Mouse (Mus musculus) heart, embryonic 15.5 days (tissue): ENCODE results near the gene Fer. TPM values are rescaled to one million over a fixed set of nuclear protein-coding genes. Genes with fewer than 3 reads are reported as not detected.

Source experiments
- ATAC-seq: fragments of 200-750 bp; cut with Nextera tagmentation; replicated peaks from 2 replicates; pipeline ENCODE4 v1.8.0; 2017; ENCODE audit warnings: low read depth, moderate TSS enrichment; ENCODE audit not compliant: insufficient number of reproducible peaks, insufficient read depth, low FRiP score
- H3K27ac ChIP-seq: fragments of 300-500 bp; sonication (generic); 2 replicates; pipeline ENCODE4 v1.5.1; 2015; ENCODE audit warnings: mild to moderate bottlenecking, inconsistent platforms
- H3K27me3 ChIP-seq: fragments of 300-500 bp; sonication (generic); 2 replicates; pipeline ENCODE4 v1.6.1; 2015; ENCODE audit warnings: inconsistent platforms
- H3K36me3 ChIP-seq: fragments of 300-500 bp; sonication (generic); 2 replicates; pipeline ENCODE4 v1.6.1; 2015; ENCODE audit warnings: mild to moderate bottlenecking, inconsistent platforms
- H3K4me1 ChIP-seq: fragments of 300-500 bp; sonication (generic); replicated peaks from 2 replicates; pipeline ENCODE4 v1.6.1; 2015; ENCODE audit warnings: inconsistent platforms
- H3K4me2 ChIP-seq: fragments of 300-500 bp; sonication (generic); 2 replicates; pipeline ENCODE4 v1.6.1; 2015; ENCODE audit warnings: inconsistent platforms, mild to moderate bottlenecking, moderate library complexity
- H3K4me3 ChIP-seq: fragments of 300-500 bp; sonication (generic); 2 replicates; pipeline ENCODE4 v1.5.1; 2015; ENCODE audit warnings: mild to moderate bottlenecking, inconsistent platforms
- H3K9ac ChIP-seq: fragments of 300-500 bp; sonication (generic); 2 replicates; pipeline ENCODE4 v1.6.1; 2015; ENCODE audit warnings: mild to moderate bottlenecking, inconsistent platforms
- H3K9me3 ChIP-seq: fragments of 300-500 bp; sonication (generic); replicated peaks from 2 replicates; pipeline ENCODE4 v1.6.1; 2016; ENCODE audit warnings: inconsistent platforms
- WGBS: fragments of 180-500 bp; shearing (Covaris S2); methylation state at CpG from one replicate; pipeline ENCODE4 v1.1.7; 2015; ENCODE audit warnings: mixed read lengths; 5-methylcytosine and 5-hydroxymethylcytosine counted together
- polyA plus RNA-seq: library from polyadenylated mRNA; unstranded; fragments of >200 nt; fragmentation: Nextera tagmentation; extraction: Ambion mirVana; gene quantifications from 2 replicates; pipeline ENCODE4 v1.2.1, GENCODE M21; 2015

The Fer gene
- polyA plus RNA-seq, 1 experiment from 2014 or later, result 20.5 TPM

DNA sequence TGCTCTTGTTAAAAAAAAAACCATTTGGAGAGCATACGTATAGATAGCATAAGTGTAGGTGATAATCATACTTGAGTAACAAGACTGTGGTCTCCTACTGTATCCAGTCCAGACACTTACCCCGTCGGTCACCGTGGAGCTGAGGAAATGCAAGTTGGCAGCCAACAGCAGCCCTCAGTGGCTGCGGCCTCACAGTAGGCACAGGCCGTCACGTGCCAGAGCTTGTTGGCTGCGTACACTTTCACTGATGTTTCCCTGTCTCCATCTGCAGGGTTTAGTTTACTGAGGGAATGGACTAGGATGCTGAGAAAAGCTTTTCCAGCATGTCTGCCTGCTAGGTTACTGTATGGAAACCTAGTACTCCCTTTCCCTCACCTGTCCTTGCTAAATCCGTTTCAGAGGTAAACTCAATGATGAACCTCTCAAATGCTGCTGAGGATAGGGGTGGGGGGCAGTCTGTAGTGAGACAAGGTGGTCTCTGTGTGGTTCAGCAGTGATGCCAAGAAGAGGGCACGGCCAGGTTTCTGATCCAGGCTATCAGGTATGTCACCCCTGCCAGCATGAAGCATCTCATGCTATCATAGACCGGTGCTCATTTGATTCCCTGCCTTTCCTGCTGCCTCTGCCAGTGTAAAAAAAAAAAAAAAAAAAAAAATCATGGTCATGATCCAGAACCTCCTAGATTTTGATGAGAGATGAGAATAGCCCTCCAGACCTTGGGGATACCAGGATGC, 224.2 kb downstream of the Fer start:
- H3K9ac ChIP-seq, result no peak overlapping the region
- H3K36me3 ChIP-seq, result no peaks in the 10 kb centered on the region
- H3K9me3 ChIP-seq, result no peaks in the 10 kb centered on the region
- WGBS, result 76% methylated on average over 11 of the region's 11 CpGs
- no peak overlapping the region for H3K4me3 ChIP-seq
- H3K4me2 ChIP-seq, result no peak overlapping the region
- no peaks in the 10 kb centered on the region for H3K4me1 ChIP-seq
- no peak for ATAC-seq
- H3K27ac ChIP-seq, result no peak overlapping the region
- H3K27me3 ChIP-seq, result no peaks in the 10 kb centered on the region

DNA sequence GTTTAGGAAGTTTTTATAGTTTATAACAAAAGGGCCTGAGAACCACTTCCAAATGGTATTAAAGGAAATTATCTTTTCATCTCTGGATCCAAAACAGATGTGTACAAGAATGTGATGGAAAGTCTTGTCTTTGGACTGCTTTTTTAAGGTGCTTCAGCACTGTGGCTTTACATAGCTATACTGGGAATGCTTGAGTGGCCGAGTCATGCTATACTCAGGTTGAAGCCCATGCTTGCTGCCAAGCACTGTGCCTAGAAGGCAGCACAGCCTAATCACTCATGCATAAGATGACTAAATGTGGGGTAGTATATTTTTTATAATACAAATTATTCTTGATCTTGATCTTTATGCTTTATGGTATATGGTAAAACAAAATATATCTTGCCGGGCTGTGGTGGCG, 225.0 kb downstream of the Fer start:
- Histone ChIP-seq H3K4me2 (no peak overlapping the region), H3K27me3 (no peaks in the 10 kb centered on the region), H3K9ac (no peak overlapping the region), H3K9me3 (no peaks in the 10 kb centered on the region), H3K27ac (no peak overlapping the region), H3K36me3 (no peaks in the 10 kb centered on the region), H3K4me3 (no peak overlapping the region), H3K4me1 (no peaks in the 10 kb centered on the region)
- WGBS, result 91% methylated on average over 3 of the region's 3 CpGs
- no peak for ATAC-seq

DNA sequence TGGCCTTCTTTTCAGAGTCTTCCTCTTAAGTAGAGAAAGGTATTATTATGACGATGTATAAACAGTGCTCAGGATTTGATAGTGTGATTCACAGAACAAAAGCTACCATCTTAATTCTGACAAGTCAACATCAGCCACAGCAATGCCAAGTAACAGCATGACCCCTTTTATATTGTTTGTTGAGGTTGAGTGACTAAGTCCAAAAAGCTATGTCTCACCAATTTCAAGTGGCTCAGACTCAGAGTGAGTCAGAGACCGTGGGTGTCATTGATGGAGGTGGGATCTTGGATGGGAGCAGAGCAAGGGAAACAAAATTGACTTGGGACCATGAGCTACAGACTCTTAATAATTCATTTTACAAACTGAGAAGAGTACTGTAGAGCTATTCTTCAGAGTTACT, 230.9 kb downstream of the Fer start:
- WGBS, result 83% methylated on average over 2 of the region's 2 CpGs
- Histone ChIP-seq H3K4me1 (peaks cover 6% of the 10 kb centered on the region; the same call in 1 of the 2 replicates), H3K9ac (no peak overlapping the region), H3K4me2 (no peak overlapping the region), H3K27me3 (no peaks in the 10 kb centered on the region), H3K36me3 (no peaks in the 10 kb centered on the region), H3K4me3 (no peak overlapping the region), H3K9me3 (no peaks in the 10 kb centered on the region), H3K27ac (no peak overlapping the region)
- no peak for ATAC-seq

DNA sequence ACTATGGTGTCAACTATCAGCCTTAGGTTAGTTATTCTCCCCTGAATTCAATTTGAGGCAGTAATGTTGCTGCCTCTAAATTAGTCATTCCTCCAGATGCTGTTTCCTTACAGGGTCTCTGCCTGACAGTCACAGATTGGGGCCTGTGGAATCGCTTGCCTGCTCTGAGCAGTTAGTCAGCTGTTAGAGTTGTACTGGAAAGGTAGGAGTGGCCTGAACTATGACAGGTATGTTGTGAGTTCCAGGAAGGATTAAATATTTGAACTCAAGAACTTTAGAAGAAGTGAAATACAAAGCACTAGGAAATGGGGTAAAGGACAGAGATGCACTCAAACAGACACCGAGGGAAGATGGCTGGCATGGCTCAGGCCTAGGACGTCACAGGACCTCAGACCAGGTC, 233.9 kb downstream of the Fer start:
- Histone ChIP-seq H3K9ac (no peak overlapping the region), H3K4me2 (no peak overlapping the region), H3K36me3 (no peaks in the 10 kb centered on the region), H3K9me3 (no peaks in the 10 kb centered on the region), H3K4me3 (no peak overlapping the region), H3K27ac (no peak overlapping the region), H3K27me3 (no peaks in the 10 kb centered on the region), H3K4me1 (peaks cover 20% of the 10 kb centered on the region)
- no peak for ATAC-seq
- WGBS, result 84% methylated on average over 3 of the region's 3 CpGs

DNA sequence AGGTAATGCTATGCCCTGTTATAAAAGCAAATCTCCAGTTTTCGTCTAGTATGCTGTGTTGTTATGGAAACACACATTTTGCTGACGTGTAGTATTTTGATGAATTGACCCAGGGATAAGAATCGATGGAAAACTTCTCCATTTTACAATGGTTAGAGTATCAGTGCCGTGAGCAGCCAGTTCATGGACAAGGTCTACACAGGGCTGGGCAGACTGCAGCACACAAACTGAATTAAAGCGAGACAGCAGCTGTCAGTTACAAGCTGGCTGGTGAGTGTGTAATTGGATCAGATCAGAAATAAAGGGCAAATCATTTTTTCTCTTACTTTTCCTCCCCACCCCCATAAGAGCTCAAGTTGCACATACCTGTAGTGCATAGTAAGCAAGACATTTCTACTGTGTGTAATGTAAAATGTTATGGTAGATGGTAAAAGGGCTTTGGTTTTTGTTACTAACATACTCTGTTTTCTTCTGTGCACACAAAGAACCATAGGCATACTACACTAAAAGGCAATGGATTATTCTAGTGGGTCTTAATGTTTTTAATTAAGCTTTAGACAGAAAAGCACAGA, 235.0 kb downstream of the Fer start:
- Histone ChIP-seq H3K4me1 (peaks cover 20% of the 10 kb centered on the region), H3K36me3 (no peaks in the 10 kb centered on the region), H3K27ac (no peak overlapping the region), H3K9me3 (no peaks in the 10 kb centered on the region), H3K4me3 (no peak overlapping the region), H3K27me3 (no peaks in the 10 kb centered on the region), H3K4me2 (no peak overlapping the region), H3K9ac (no peak overlapping the region)
- WGBS, result 79% methylated on average over 5 of the region's 5 CpGs
- ATAC-seq, result no peak

DNA sequence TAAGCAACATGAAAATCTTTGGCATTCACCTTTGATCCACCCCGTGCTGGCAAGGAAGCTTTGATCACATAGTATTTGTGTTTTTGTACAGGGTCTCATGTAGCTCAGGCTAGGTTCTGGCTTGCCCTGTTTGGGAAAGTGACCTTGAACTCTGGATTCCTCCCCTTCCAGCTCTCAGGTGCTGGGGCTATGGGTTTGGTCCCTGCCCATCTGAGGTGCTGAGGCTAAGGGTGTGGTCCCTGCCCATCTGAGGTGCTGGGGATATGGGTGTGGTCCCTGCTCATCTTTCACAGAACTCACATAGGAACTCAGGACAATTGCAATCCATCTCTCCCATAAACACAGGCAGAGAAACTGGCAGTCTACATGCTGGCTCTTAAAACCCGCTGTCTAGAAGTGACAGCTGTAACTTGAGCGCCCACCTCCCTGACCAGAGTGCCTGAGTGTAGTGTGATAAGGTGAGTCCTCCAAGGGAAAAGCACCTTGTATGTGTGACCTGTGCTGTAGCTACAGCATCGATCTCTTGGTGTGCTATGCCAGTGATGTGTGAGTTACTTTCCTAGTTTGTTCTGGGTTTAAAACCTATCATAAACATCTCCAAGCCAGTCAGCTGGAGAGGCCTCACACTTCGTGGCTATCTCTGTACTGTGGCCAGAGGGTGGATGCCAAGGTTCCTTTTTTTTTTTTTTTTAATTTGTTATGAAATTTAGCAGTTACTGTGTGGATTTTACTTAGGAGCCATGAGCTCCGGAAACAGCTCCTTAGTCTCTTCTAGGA, 236.7 kb downstream of the Fer start:
- H3K4me3 ChIP-seq, result no peak overlapping the region
- peak overlapping the region; percentile 41 for H3K4me2 ChIP-seq
- 31% methylated on average over 6 of the region's 6 CpGs for WGBS
- peaks cover 15% of the 10 kb centered on the region for H3K4me1 ChIP-seq
- no peaks in the 10 kb centered on the region for H3K9me3 ChIP-seq
- peak; percentile 58; the same call in 1 of the 2 replicates for ATAC-seq
- H3K27me3 ChIP-seq, result no peaks in the 10 kb centered on the region
- H3K9ac ChIP-seq, result no peak overlapping the region
- H3K36me3 ChIP-seq, result no peaks in the 10 kb centered on the region
- H3K27ac ChIP-seq, result peak overlapping the region; percentile 70

DNA sequence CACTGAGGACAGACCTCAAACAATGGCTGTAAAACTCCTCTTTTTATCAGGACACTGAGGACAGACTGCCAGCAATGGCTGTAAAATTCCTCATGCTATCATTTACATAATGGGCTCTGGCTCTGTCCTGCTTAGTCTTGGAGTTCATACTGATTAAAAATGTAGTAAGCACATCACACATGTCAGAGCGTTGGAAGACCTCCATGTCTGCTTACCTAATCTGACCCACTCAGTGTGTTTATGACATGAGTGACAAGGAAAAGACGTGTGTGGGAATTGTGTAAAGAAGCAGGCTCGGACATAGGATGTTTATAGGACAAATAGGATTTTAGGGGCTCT, 237.3 kb downstream of the Fer start:
- H3K4me1 ChIP-seq, result peaks cover 15% of the 10 kb centered on the region
- WGBS, result 19% methylated on average over 3 of the region's 3 CpGs
- H3K9ac ChIP-seq, result no peak overlapping the region
- H3K4me2 ChIP-seq, result peak overlapping the region; percentile 41; the same call in 1 of the 2 replicates
- peak overlapping the region; percentile 70 for H3K27ac ChIP-seq
- no peaks in the 10 kb centered on the region for H3K9me3 ChIP-seq
- H3K4me3 ChIP-seq, result no peak overlapping the region
- H3K27me3 ChIP-seq, result no peaks in the 10 kb centered on the region
- H3K36me3 ChIP-seq, result no peaks in the 10 kb centered on the region
- ATAC-seq, result peak; percentile 80

DNA sequence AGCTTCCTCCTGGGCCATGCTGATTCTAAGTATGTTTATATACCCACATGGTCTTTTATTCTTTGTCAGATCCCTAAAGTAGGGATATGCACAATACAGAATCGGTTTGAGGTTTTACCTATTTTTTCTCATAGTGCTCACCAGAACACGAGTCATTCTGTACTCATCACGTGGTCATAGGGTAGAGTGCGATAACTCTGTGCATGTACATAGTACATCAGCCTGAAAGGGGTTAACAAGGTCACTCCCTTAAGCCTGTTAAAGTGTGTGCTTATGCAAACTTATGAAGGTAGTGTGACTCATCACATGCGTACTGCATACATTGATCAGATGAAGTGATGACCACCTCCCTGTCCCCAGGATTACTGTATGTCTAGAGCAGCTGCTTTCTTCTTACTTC, 245.9 kb downstream of the Fer start:
- Histone ChIP-seq H3K27me3 (no peaks in the 10 kb centered on the region), H3K36me3 (no peaks in the 10 kb centered on the region), H3K9ac (no peak overlapping the region), H3K9me3 (no peaks in the 10 kb centered on the region), H3K4me1 (no peaks in the 10 kb centered on the region; the same call in 1 of the 2 replicates), H3K4me3 (no peak overlapping the region), H3K27ac (no peak overlapping the region), H3K4me2 (no peak overlapping the region)
- no peak for ATAC-seq
- WGBS, result 87% methylated on average over 5 of the region's 5 CpGs

DNA sequence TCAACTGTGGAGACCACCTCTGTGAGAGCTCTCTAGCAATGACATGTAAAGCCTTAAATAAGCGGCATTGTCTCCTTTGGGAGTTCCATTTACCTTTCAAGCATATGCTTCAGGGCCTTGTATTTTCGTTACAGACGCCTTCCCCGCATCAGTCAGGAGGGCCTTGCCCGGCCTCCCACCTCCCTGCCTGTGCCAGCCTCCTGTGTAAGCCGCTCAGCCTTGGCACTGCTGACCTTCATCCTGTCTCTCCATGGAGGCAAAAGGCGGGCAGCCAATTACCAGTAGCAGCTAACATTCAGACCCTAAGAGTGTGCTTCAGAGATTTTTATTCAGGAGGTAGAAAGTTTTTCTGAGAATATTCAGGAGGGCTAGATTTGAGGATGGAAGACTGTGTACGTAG, 247.0 kb downstream of the Fer start:
- Histone ChIP-seq H3K36me3 (no peaks in the 10 kb centered on the region), H3K27me3 (no peaks in the 10 kb centered on the region), H3K9me3 (no peaks in the 10 kb centered on the region), H3K4me3 (no peak overlapping the region), H3K4me2 (no peak overlapping the region), H3K27ac (no peak overlapping the region), H3K4me1 (no peaks in the 10 kb centered on the region; the same call in 1 of the 2 replicates), H3K9ac (no peak overlapping the region)
- 88% methylated on average over 8 of the region's 8 CpGs for WGBS
- ATAC-seq, result no peak

DNA sequence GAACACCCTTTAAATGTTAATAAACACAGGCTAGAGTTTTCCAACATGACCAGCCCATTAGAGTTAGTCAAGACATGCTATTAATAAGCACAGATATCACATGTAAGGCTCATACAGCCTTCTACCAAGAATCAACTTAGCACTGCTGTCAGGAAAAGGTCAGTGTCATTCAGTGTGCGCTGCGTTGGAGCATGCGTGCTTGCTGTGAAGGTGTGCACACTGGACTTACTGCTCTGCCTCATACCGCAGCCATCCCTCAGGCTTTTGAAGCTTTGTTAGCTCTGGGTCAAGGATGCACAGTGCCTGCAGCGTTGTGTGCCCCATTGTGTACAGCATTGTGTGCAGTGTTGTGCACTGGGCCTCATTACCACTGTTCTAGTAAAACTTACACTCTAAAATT, 250.8 kb downstream of the Fer start:
- ATAC-seq, result no peak
- H3K9ac ChIP-seq, result no peak overlapping the region
- WGBS, result 90% methylated on average over 5 of the region's 5 CpGs
- no peak overlapping the region for H3K4me2 ChIP-seq
- no peaks in the 10 kb centered on the region for H3K27me3 ChIP-seq
- no peaks in the 10 kb centered on the region for H3K9me3 ChIP-seq
- no peak overlapping the region for H3K27ac ChIP-seq
- H3K4me1 ChIP-seq, result no peaks in the 10 kb centered on the region; the same call in 1 of the 2 replicates
- H3K36me3 ChIP-seq, result no peaks in the 10 kb centered on the region
- H3K4me3 ChIP-seq, result no peak overlapping the region

DNA sequence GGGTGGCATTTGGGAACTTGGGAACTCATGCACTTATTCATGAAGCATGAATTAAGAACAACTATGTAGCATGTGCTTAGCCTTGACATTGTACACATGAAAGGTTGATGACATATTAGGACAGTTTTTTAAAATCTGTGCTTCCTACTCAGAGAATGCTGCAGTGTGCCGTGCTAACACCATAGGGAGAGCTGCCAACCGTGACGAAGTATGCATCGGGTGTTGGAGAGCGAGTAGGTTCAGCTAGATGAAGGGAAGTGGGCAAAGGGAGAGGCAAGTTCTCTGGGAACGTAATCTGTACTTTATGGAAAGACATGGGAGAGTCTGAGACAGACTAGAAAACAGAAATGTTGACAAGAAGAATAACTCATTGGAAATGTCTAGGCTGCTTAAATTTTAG, 253.9 kb downstream of the Fer start:
- Histone ChIP-seq H3K4me3 (no peak overlapping the region), H3K4me1 (no peaks in the 10 kb centered on the region; the same call in 1 of the 2 replicates), H3K9me3 (no peaks in the 10 kb centered on the region), H3K36me3 (no peaks in the 10 kb centered on the region), H3K9ac (no peak overlapping the region), H3K27ac (no peak overlapping the region), H3K27me3 (no peaks in the 10 kb centered on the region), H3K4me2 (no peak overlapping the region)
- 78% methylated on average over 6 of the region's 6 CpGs for WGBS
- ATAC-seq, result no peak
